Mouse (Mus musculus) 3134 (cell line): ENCODE measurements at regions not wholly inside any gene's neighbourhood (a gene's known extent, or its start where the extent isn't known, plus 50 kb on each side); places are given as distances from the start of the nearest gene placed in this dataset.
"Not testable (repeated sequence)": the region's sequence is repeated elsewhere in the genome, so short reads cannot be mapped to it uniquely, and the experiment has no call there.

ENCODE experiments used
- DNase-seq: peaks from one replicate; pipeline ENCODE4 v3.0.0-alpha.2; 2011; ENCODE audit warnings: low spot score; ENCODE audit not compliant: insufficient read length; ENCODE audit errors: extremely low read depth

DNA sequence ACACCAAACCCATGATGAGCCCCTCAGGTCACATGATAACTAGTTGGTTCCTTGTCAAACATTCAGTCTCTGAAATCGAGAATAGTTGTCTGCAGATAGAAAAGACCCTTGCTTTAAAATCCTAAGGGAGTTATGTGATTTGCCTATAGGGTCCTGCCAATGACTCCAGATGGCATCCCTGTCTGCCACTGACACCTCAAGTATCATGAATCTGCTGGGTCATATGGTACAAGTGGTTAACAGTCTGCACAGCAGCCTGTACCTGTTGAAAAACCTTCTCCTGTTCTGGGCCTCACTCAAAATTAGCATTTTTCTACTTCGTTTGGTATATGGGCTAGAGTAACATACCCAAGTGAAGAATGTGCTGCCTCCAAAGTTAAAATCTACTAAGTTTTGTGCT lies 246.0 kb upstream of the Zfp703 start:
- DNase-seq = no peak

DNA sequence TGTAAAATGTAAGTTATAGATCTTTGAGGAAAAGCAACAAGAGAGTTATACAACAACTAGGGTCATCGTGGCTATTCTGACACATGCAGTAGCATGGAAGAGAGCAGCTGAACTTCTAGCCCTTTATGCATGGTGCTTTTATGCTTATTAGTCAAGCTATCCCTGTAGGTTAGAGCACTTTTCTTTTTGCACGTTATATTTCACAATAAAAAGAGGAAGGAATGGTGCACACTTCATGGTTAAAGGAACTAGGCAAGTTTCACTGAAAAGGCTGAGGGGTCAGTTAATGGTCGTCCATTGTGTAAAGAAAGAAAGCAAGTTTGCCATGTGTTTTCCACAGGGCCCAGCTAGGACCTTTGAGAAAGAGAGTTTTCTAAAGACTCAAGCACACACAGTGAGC lies 232.7 kb upstream of the Zfp703 start:
- no peak for DNase-seq

DNA sequence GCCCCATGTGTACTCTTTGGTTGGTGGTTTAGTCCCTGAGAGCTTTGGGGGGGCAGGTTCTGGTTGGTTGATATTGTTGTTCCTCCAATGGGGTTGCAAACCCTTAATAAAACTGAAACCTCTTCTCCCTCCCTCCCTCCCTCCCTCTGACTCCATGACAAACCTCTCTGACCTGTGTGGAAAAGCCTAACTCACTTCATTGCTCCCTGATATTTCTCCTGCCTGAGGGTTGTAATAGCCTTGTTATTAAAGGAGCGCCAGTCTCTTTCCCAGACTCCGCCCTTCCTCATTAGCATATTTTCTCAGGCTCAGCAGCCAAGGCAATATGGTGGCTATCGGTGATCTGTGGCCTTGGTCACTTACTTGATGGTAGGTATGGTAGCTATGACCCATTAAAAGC lies 230.3 kb upstream of the Zfp703 start:
- DNase-seq = peak; percentile 27

DNA sequence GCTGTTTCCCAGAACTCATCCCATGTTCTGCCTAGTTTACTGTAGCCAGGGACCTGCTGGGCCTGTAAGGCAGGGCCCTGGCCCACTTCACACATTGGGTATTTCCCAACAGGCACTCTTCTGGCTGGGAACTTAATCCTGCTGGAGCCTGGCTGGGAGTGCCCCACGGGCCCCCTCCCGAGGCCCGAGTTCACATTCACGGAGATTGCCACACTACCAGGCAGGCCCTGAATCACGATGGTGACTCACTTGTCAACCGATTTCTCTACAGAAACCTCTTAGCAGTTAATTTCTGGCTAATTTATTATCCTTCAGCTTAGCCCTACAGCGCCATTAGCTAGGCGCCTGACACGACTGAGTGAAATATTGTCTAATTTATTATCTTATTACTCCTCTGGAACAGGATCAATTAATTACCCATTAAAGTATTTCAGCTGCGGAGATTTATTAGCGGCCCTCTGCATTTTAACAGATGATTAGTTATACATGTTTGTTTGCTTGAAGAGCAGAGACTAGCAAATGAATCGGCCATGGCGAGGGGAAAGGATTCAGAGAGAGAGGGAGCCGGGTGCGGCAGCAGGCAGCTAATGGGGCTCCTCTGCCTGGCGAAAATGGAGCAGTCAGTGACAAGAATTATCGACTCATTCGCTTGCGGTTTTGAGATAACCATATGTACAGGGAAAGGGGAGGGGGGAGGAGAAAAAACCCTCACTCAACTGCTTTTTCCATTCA lies 229.7 kb upstream of the Zfp703 start:
- peak; percentile 88 for DNase-seq

DNA sequence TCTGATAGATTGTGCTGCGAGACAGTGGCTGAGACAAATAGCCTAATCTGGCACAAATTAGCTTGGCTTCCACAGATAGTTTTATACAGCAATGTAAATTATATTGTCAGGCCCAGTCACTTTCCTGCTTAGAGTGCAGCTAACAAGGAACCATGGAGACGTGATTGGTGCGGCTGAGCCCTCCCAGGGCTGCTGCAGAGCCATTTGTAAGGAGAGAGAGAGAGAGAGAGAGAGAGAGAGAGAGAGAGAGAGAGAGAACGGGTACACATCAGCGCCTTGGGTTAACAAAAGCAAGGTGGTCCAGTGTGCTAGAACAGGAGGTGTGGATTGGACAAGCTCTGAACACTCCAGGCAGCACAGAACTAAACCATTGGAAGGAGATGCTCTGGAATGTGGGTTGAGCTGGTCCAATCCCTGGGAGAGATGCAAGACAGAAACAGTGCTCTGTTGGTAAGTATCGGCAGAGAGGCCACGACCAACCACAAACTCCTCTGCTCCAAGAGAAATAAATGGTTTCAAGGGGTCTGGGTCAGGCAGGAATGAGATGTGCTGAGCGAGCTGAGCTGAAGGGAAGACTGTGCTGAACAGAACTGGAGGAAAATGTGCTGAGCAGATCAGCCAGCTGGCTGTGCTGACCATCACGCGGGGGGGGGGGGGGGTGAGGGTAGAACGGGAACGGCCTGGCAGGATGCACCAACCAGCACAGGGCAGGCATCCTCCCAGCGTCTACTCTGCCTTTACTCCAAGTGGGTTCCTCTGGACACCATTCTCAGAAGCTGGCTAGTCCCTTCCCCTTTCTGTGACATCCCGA lies 228.8 kb upstream of the Zfp703 start:
- no peak for DNase-seq

DNA sequence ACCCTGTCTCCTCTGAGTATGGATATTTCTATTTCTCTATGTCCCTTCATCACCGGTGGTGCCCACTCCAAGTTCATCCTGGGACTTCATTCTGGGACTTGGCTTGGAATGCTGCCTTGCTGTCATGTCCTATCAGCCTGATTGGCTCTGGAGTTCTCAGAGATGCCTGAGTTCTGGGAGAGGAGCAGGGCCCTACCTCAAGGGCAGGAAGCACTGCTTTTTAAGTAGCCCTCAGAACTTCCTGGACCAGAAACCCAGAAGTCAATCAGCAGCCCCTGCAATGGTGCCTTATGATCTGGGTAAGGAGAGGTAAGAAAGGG lies 228.2 kb upstream of the Zfp703 start:
- no peak for DNase-seq

DNA sequence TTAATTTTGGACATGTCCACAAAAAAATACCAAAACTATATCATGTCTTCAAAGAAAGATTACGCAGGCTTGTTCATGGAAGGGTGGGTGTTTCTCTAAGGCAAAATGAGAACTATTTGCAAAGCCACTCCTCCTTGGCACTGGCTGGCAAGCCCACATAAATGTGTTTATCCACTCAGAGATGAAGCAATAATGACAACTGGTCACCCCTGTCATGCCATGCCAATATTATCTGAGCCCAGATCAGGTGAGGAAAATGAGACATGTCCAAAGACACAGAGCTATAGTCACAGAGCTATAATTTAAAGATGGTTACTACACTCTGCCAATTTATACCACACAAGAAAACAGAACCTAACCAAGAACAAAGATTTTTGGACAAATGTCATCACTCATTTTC lies 227.0 kb upstream of the Zfp703 start:
- no peak for DNase-seq

DNA sequence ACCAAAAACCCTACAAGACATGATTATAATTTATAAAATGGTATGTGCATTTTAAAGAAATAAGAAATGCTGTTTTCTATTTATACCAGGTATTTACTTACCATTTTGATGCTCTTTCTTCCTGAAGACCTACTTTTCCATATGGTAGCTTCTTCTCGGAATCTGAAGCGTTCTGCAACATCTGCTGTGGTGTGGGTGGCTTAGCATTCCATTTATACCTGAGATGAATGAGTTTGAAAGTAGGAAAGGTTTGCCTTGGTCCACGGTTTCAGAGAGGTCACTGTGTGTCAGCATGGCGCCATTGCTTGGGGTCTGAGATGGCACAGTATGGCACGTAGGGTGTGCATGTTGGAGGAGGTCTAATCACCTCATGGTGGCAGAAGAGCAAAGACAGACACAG lies 225.5 kb upstream of the Zfp703 start:
- DNase-seq = no peak

DNA sequence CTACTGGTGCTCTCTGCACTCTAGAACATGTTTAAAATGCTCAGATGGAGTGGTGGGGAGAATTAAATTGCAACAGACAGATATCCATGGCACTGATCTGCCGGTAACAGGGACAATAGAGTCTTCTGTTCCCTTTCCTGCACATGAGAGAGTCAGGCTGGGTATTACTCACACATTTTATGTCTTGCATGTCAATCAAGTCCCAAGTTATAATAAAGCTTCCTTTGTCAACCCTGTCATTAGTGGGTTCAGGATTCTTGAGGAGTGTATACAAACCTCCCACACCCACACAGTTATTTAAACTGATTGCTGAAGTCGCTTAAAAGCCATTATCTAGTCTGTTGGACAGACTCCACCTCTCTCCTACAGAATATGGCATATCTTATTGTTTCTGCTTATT lies 220.7 kb upstream of the Zfp703 start:
- peak; percentile 24 for DNase-seq

DNA sequence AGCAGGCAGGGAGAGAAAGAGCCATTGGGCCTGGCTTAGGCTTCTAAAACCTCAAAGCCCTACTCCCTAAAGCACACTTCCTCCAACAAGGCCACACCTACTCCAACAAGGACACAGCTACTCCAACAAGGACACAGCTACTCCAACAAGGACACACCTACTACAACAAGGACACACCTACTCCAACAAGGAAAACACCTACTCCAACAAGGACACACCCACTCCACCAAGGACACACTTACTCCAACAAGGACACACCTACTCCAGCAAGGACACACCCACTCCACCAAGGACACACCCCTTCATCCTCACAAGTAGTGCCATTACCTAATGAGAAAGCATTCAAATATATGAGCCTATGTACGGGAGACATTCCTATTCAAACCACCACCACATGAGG lies 216.4 kb upstream of the Zfp703 start:
- no peak for DNase-seq

DNA sequence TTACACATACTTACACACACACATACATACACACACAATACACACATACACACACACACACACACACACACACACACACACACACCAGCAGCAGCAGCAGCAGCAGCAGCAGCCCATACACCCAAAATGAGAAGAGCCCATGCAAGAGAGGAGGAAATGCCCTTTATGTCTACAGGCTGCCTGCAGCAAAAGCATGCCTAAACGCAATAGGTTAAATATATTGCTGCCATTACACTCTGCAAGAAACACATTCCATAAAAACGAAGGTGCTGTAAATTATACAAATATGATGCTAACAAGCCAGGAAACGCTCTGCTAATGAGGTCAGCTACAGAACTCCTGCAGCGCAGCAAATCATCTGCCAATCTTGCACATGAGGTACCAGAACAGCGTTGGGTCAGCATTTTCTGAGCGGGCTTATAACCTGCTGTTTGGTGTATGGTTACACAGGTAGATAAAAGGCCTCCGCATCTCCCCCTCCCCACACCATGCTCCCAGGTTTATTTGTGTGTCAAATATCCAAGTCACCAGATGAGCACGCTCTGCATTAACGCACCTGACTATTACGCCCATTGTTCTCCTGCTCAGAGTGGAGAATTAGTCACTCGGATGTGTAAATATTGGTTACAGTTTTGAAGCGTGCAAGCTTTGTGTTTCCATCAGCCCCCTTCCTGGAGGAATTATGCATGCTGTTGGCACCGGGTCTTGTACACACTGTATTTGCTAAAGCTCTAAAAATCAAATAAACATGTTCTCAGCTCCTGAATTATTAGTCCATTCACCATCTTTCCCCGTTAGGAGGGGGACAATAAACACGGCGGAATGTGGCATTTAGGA lies 214.0 kb upstream of the Zfp703 start:
- DNase-seq = no peak

DNA sequence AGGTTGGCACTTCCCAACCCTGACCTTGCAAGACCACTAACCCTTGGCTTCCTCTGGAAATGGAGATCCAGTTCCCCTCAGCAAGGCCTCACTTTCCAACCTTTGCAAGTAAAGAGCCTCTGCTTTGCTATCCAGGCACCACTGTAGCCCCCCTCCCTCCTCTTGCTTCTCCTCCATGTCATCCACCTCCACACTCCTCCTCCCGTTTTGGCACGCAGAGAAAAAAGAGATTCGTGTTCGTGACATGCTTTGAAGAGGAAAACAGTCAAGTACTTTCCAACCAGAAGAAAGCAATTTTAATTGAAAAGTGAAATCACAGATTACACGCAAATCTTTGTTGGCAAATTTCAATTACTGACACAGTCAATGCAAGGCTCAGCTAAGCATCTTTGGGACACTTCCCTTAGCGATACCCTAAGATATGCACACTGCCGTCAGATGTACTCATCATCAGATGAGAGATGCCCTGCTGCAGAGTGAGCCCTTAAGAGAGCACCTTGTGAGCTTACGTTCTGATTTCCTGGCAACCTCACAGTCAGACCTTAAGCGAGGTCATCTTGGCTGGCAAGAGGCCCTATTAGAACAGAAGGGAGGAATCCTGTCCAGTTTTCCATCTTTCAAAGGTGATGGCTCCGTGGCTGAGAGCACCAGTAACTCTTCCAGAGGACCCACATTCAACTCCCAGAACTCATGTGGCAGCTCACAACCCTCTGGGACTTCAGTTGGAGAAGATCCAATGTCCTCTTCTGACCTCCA lies 208.5 kb upstream of the Zfp703 start:
- no peak for DNase-seq

DNA sequence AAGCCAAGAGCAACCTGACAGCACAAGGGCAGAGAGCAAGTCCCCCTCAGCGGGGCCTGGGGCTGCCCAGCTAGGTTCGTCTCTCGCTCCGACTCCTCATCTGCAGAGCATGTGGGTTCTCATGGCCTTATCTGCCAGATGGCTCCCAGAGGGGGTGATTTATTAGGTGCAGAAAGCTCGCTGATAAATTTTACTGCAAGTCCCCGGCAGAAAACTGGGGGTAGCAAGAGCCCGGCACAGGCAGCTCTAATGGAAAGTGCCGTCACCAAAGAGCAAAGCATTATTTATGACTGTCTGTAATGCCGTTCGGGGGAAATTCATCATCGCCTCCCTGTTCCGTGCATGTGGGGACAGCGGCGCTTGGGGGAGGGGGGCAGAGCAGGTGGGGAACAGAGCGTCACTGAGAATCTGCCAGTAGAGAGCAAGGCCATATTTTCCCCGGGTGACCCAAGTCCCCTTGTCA lies 206.7 kb upstream of the Zfp703 start:
- DNase-seq = no peak

DNA sequence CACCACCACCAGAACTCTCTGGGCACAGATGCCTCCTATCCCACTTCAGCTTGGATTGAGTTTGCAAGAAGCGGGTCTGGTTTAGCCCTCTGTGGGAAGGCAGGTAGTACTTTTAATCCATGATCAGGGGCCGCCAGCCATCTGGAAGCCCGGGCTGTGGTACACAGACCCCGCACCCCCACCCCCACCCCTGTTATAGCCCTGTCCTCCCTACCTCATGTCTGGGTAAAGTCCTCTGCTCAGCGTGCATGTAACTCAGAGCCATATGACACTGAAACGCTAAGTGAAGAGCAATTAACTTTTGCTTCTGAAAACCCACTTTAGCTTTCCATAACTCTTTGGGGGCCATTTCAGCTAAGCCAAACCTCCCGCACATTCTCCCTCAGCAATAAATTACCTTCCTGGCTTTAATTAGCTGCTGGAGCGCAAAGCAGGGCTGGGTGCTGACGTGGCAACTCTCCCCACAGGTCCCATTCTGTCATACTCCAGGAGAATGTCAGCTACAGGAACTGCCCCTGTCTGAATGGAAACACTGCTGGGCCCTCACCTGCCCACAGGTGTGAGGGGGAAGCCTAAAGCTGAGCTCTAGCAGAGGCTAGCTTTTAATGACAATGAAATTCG lies 198.1 kb upstream of the Zfp703 start:
- DNase-seq = no peak

DNA sequence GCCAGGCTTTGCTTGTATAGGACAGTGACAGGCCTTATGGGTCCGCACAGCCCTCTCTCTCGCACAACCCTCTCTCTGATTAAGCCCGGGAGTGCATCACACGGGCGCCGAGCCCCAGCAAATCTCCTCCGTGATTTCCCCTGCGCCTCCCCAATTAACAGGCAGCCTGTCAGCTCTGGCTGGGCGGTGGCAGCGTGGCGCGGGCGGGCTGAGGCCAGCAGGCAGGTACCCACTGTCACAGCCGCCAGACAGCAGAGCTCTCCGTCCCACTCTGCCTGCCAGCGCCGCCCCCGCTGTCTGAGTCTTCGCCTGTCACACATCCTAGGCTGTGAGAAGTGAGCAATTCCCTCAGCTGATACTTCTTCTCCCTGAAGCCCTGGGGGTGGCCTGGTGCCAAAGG lies 196.6 kb upstream of the Zfp703 start:
- no peak for DNase-seq

DNA sequence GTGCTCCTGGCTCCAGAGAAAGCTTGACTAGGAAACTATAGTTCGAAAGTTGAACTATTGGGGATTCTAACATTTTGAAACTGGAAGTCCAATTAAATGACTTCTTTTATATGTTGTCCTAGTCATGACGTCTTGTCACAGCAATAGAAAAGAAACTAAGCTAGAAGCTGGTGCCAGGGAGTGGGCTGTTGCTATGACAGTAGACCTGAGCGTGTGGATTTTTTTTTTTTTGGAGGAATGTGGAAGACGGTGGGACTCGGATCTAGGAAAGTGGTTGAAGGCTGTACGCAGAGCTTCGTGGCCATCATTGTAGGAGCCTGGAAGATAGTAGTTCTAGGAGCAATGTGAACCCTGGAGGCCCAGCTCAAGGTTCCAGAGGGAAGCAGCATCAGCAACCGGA lies 194.2 kb upstream of the Zfp703 start:
- not testable (repeated sequence) for DNase-seq

DNA sequence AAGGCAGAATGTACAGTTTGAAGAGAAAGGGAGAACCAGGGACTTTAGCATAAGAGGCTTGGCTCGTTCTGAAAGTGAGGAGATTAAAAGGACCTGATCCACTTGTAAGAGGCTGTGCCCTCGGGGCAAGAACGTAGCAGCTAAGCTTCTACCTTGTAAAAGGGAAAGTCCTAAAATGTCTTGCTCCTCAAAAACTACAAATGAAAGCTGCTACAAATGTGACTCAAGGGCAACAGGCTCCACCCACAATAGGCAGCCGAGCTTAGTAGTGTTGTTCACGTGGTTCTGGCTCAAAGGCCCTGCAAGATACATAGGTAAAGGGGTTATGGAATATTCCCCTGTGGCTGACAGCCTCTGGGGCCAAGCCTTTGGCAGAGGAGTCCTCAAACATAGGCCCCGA lies 192.7 kb upstream of the Zfp703 start:
- DNase-seq = peak; percentile 72

DNA sequence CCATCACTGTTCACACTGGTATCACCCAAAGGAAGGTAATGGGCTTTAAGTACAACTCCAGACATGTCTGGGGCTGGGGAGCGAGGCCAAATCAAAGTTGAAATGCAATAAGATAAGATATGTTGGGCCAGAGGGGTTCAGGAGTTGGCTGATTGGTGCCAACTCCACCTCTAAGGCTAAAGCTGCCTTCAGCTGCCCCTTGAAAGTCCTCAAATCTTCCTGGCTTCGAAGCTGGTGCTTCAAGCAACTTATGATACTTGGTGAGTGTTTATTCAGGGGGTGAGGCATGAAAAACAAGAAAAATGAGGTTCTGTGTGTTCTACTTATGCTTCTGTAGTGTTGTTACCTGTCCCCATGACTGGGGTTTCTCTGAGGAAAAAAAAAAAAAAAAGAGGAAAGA lies 185.3 kb upstream of the Zfp703 start:
- DNase-seq = no peak

DNA sequence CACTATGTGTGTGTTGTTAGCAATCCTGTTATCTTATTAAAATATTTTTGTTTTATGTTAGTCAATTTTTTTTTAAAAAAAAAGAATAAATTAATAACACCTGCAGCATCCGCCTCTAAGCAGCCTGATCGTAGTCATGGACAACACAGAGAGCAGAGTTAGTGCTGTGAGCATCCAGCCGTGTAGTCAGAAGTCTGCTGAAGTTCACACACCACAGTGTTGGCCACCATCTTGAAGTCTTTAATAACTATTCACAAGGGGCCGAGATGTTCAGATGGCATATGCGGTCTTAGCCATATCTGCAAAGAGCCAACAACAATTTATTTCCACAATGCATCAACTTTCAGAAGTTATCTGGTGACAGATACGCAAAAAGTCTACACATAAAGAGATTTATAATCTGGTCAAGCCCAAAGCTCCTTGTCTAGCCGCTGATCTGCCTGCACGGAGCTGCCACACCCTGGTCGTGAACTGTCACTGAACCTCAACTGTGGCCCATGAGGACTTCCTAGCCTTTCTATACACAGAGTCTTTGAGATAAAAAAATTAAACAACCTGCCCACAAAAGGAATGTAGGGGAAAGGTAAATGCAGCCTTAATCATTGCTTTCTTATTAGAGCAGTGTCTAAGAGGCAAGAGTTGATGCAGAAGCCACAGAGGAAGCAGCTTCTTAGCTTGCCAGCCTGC lies 183.4 kb upstream of the Zfp703 start:
- no peak for DNase-seq

DNA sequence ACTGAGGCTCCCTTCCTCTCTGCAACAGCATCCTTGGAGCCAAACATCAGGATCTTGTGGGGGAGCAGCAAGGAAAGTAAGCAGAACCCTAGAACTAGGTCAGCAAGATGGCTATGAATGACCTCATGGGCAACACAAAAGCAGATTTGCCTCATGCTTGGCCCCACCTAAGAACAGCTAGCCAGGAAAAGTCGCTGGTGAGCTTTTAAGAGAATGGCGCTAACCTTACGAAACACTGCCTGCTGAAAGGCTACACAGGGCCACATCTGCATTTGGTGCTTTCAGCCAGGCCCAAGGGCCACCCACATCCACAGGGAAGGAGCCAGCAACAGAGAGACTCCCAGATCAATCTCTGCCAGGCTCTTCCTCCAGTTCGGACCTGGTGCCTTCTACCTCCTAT lies 182.7 kb upstream of the Zfp703 start:
- DNase-seq = no peak
